Mouse (Mus musculus) hindbrain, embryonic 14.5 days (tissue): ENCODE measurements at regions not wholly inside any gene's neighbourhood (a gene's known extent, or its start where the extent isn't known, plus 50 kb on each side); places are given as distances from the start of the nearest gene placed in this dataset.

Experiments used
- ATAC-seq: fragments of 200-750 bp; cut with Nextera tagmentation; 2 replicates; pipeline ENCODE4 v1.8.0; 2017; ENCODE audit warnings: moderate number of reproducible peaks, mild to moderate bottlenecking, moderate TSS enrichment, moderate library complexity; ENCODE audit not compliant: low FRiP score
- DNase-seq: peaks from one replicate; pipeline ENCODE4 v3.0.0-alpha.2; 2015; ENCODE audit warnings: low spot score
- H3K27ac ChIP-seq: fragments of 300-500 bp; sonication (generic); 2 replicates; pipeline ENCODE4 v1.5.1; 2014; ENCODE audit warnings: mild to moderate bottlenecking, moderate library complexity
- H3K27me3 ChIP-seq: fragments of 300-500 bp; sonication (generic); 2 replicates; pipeline ENCODE4 v1.6.1; 2014; ENCODE audit warnings: mild to moderate bottlenecking, low read length, mixed read lengths; ENCODE audit not compliant: control insufficient read depth, insufficient read depth
- H3K36me3 ChIP-seq: fragments of 300-500 bp; sonication (generic); replicated peaks from 2 replicates; pipeline ENCODE4 v1.6.1; 2014; ENCODE audit not compliant: control insufficient read depth, insufficient read depth
- H3K4me1 ChIP-seq: fragments of 300-500 bp; sonication (generic); replicated peaks from 2 replicates; pipeline ENCODE4 v1.6.1; 2014; ENCODE audit warnings: antibody characterized with exemption, low read length, mixed read lengths; ENCODE audit not compliant: control insufficient read depth, insufficient read depth
- H3K4me2 ChIP-seq: fragments of 300-500 bp; sonication (generic); replicated peaks from 2 replicates; pipeline ENCODE4 v1.6.1; 2014; ENCODE audit warnings: mild to moderate bottlenecking, moderate library complexity
- H3K4me3 ChIP-seq: fragments of 300-500 bp; sonication (generic); replicated peaks from 2 replicates; pipeline ENCODE4 v1.5.1; 2014; ENCODE audit warnings: mild to moderate bottlenecking, low read length
- H3K9ac ChIP-seq: fragments of 300-500 bp; sonication (generic); 2 replicates; pipeline ENCODE4 v1.6.1; 2014
- H3K9me3 ChIP-seq: fragments of 300-500 bp; sonication (generic); 2 replicates; pipeline ENCODE4 v1.6.1; 2016; ENCODE audit warnings: low read length; ENCODE audit not compliant: control insufficient read depth
- WGBS: fragments of 180-500 bp; shearing (Covaris S2); extraction: QIAGEN DNeasy Blood & Tissue Kit; methylation state at CpG from one replicate; pipeline ENCODE4 v1.1.7; 2014; 5-methylcytosine and 5-hydroxymethylcytosine counted together

GRCm38 (mm10) chr3:66410706-66411277 is 114.2 kb upstream of the Veph1 start:
- peak overlapping the region; percentile 15; the same call in 1 of the 2 replicates for H3K4me3 ChIP-seq
- H3K9ac ChIP-seq: peak overlapping the region; percentile 35
- peak overlapping the region; percentile 11; the same call in 1 of the 2 replicates for H3K27ac ChIP-seq
- ATAC-seq (no peak), DNase-seq (peak; percentile 84)
- no peaks in the 10 kb centered on the region for H3K36me3 ChIP-seq
- H3K9me3 ChIP-seq: no peaks in the 10 kb centered on the region
- WGBS: 36% methylated on average over 11 of the region's 11 CpGs
- peak overlapping the region; percentile 43 for H3K4me2 ChIP-seq
- no peaks in the 10 kb centered on the region for H3K4me1 ChIP-seq
- H3K27me3 ChIP-seq: peaks cover 4% of the 10 kb centered on the region; the same call in 1 of the 2 replicates

- Histone ChIP-seq H3K9ac (no peak overlapping the region), H3K27me3 (peaks cover 2% of the 10 kb centered on the region; the same call in 1 of the 2 replicates), H3K9me3 (no peaks in the 10 kb centered on the region), H3K36me3 (no peaks in the 10 kb centered on the region), H3K27ac (no peak overlapping the region), H3K4me3 (no peak overlapping the region), H3K4me2 (no peak overlapping the region), H3K4me1 (no peaks in the 10 kb centered on the region)
- ATAC-seq (no peak), DNase-seq (no peak)
- WGBS: 85% methylated on average over 7 of the region's 7 CpGs
Measured at GRCm38 (mm10) chr3:66408791-66409190, 112.2 kb upstream of the Veph1 start.

- no peak for ATAC-seq
- no peaks in the 10 kb centered on the region for H3K27me3 ChIP-seq
- H3K9me3 ChIP-seq: no peaks in the 10 kb centered on the region
- H3K4me3 ChIP-seq: no peak overlapping the region
- no peak overlapping the region for H3K4me2 ChIP-seq
- H3K4me1 ChIP-seq: 0 out of 2 replicates have a peak, but pooled peaks cover under 1% of the 10 kb centered on the region
- H3K36me3 ChIP-seq: no peaks in the 10 kb centered on the region
- H3K9ac ChIP-seq: no peak overlapping the region
- 85% methylated on average over 4 of the region's 4 CpGs for WGBS
- DNase-seq: no peak
- H3K27ac ChIP-seq: no peak overlapping the region
Measured at GRCm38 (mm10) chr3:66405645-66406044, 109.0 kb upstream of the Veph1 start.

GRCm38 (mm10) chr3:66403707-66404106 is 107.1 kb upstream of the Veph1 start:
- H3K27ac ChIP-seq: no peak overlapping the region
- no peak overlapping the region for H3K9ac ChIP-seq
- H3K27me3 ChIP-seq: no peaks in the 10 kb centered on the region
- no peak overlapping the region for H3K4me3 ChIP-seq
- WGBS: 98% methylated on average over 2 of the region's 2 CpGs
- H3K36me3 ChIP-seq: no peaks in the 10 kb centered on the region
- no peak overlapping the region for H3K4me2 ChIP-seq
- no peaks in the 10 kb centered on the region for H3K9me3 ChIP-seq
- H3K4me1 ChIP-seq: 0 out of 2 replicates have a peak, but pooled peaks cover 4% of the 10 kb centered on the region
- DNase-seq: no peak
- ATAC-seq: no peak

- Histone ChIP-seq H3K27ac (no peak overlapping the region), H3K9me3 (no peaks in the 10 kb centered on the region), H3K4me3 (no peak overlapping the region), H3K36me3 (no peaks in the 10 kb centered on the region), H3K4me1 (0 out of 2 replicates have a peak, but pooled peaks cover 4% of the 10 kb centered on the region), H3K4me2 (no peak overlapping the region), H3K9ac (no peak overlapping the region), H3K27me3 (no peaks in the 10 kb centered on the region)
- WGBS: 60% methylated on average over 16 of the region's 16 CpGs
- ATAC-seq: peak; percentile 47; the same call in 1 of the 2 replicates
- DNase-seq: no peak
Measured at GRCm38 (mm10) chr3:66400791-66401568, 104.3 kb upstream of the Veph1 start.

- Histone ChIP-seq H3K4me3 (no peak overlapping the region), H3K4me2 (no peak overlapping the region), H3K4me1 (0 out of 2 replicates have a peak, but pooled peaks cover 4% of the 10 kb centered on the region), H3K9me3 (no peaks in the 10 kb centered on the region), H3K27ac (no peak overlapping the region), H3K36me3 (no peaks in the 10 kb centered on the region), H3K27me3 (no peaks in the 10 kb centered on the region), H3K9ac (no peak overlapping the region)
- whole genome bisulfite sequencing: 58% methylated on average over 12 of the region's 12 CpGs
- ATAC-seq (peak; percentile 40; the same call in 1 of the 2 replicates), DNase-seq (no peak)
Measured at GRCm38 (mm10) chr3:66398214-66399150, 101.8 kb upstream of the Veph1 start.

GRCm38 (mm10) chr3:66375088-66375910 is 78.7 kb upstream of the Veph1 start:
- WGBS: 86% methylated on average over 14 of the region's 14 CpGs
- ATAC-seq (no peak), DNase-seq (no peak)

GRCm38 (mm10) chr3:66374603-66375002 is 78.0 kb upstream of the Veph1 start:
- 90% methylated on average over 4 of the region's 4 CpGs for WGBS
- Histone ChIP-seq H3K9ac (no peak overlapping the region), H3K36me3 (no peaks in the 10 kb centered on the region), H3K9me3 (no peaks in the 10 kb centered on the region), H3K4me3 (no peak overlapping the region), H3K27ac (no peak overlapping the region), H3K4me2 (no peak overlapping the region), H3K4me1 (no peaks in the 10 kb centered on the region), H3K27me3 (no peaks in the 10 kb centered on the region)
- ATAC-seq (no peak), DNase-seq (no peak)

More at GRCm38 (mm10) chr3:66375088-66375910, 78.7 kb upstream of the Veph1 start:
- Histone ChIP-seq H3K4me3 (no peak overlapping the region), H3K9ac (no peak overlapping the region), H3K27ac (no peak overlapping the region), H3K4me1 (no peaks in the 10 kb centered on the region), H3K4me2 (no peak overlapping the region), H3K27me3 (no peaks in the 10 kb centered on the region), H3K36me3 (no peaks in the 10 kb centered on the region), H3K9me3 (no peaks in the 10 kb centered on the region)
